Mouse (Mus musculus) bone marrow, adult 2 months (tissue): Measurements from ENCODE around the gene Trrap.

Experiments used
- CTCF ChIP-seq: fragments of 200-500 bp; IDR thresholded peaks from 2 replicates; pipeline ENCODE4 v1.5.1; 2011; ENCODE audit warnings: low read length, control low read depth; ENCODE audit not compliant: control insufficient read depth, insufficient read depth
- POLR2A ChIP-seq: fragments of 200-500 bp; IDR thresholded peaks from 2 replicates; pipeline ENCODE4 v1.6.1; 2011; ENCODE audit warnings: low read depth, mild to moderate bottlenecking, control low read depth, low read length, borderline replicate concordance; ENCODE audit not compliant: control insufficient read depth

DNA sequence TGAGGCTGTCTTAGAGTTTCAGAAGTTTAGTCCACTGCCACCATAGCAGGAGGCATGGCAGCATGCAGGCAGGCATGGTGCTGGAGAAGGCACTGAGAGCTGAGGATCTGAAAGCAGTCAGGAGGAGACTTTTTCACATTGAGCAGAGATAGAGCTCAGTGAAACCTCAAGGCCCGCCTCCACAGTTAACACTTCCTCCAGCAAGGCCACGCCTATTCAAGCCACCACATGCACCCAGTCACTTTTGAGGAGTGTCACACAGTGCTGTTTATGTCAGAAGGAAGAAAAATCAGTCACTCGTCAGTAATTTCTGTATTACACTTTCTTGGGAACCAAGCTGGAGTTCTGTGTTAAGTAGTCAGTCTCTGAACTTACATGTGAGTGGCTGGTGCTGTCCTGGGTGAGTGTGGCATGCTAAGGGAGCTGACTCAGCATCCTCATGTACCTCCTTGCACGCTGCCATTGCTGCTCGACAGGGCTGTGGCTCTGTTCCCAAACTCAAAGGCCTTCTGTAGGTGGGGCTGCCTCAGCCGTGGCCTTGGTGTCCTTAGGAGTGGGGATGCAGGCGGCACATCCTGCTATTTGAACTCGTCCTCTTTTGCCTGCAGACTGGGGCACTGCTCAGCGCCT lies 64.4 kb downstream of the Trrap start:
- TF ChIP-seq CTCF (no peak), POLR2A (no peak)
